Mouse (Mus musculus) spleen, adult 2 months (tissue): ENCODE results near the gene Plet1.

ENCODE experiments used
- CTCF ChIP-seq: fragments of 200-500 bp; IDR thresholded peaks from 2 replicates; pipeline ENCODE4 v1.5.1; 2011; ENCODE audit warnings: mild to moderate bottlenecking, inconsistent platforms; ENCODE audit not compliant: insufficient read depth, insufficient read length, insufficient replicate concordance; ENCODE audit errors: extremely low read depth
- POLR2A ChIP-seq: fragments of 200-500 bp; IDR thresholded peaks from 2 replicates; pipeline ENCODE4 v1.6.1; 2011; ENCODE audit warnings: low read depth, low read length, inconsistent platforms

GRCm38 (mm10) chr9:50542401-50542800 lies 48.1 kb downstream of the Plet1 start:
- TF ChIP-seq CTCF (no peak), POLR2A (no peak)
